Mouse (Mus musculus) v-Abl transformed pro-B cells (cell line): ENCODE data around the gene Olfr195.
"Not testable (repeated sequence)": the region's sequence is repeated elsewhere in the genome, so short reads cannot be mapped to it uniquely, and the experiment has no call there.

Source experiments
- in situ Hi-C, 2 experiments: fragments of 400-800 bp; cut with MboI; formaldehyde crosslinking; loops; one replicate each; pipeline ENCODE4 v1.15.1; 2025; ENCODE audit not compliant: unreplicated experiment in 2 of 2

Olfr195 gene

DNA sequence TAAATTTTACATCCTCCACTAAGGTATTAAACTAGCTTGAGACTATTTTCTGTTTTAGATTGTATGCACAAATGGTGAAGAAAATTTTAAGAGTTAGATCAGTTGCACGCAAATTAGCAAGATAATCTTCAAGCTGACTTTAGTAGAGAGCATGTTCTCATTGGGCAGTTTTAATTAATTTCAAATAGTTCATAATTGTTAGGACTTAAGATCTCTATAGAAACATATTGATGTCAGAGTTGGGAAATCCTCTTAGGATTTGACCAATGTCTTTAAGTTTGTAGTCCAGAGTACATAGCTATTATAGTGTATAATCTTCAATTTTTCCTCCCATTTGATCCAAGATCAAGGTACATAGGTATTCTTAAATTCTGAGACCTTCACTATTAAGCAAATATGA is at the start of gene Olfr195:
TSS of gene Olfr195 (plus strand) at position 301 of the 400 bp plus-strand sequence.
- in situ Hi-C loops, result no loop called here

DNA sequence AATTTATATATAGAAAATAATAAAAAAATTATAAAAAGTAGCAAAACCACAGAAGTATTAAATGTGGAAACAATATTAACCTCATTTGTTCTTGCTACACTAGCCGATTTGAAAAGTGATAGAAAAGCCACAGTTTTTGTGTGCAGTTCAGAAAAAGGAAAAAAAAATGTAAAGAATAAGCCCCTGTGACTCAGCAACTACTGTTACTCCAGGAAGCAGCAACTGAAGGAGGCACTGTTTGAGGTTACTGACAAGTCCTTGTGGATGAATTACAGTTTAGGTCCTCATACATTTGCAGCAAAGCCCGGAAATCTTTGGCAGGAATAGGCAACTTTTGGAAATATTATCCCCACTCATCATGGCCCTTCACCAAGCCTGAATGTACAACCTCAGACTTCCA is 41.5 kb upstream of the Olfr195 start:
- in situ Hi-C loops, result no loop called here

- in situ Hi-C loops, result not testable (repeated sequence)
Observed at GRCm38 (mm10) chr16:59108522-59108921, 38.3 kb upstream of the Olfr195 start.

DNA sequence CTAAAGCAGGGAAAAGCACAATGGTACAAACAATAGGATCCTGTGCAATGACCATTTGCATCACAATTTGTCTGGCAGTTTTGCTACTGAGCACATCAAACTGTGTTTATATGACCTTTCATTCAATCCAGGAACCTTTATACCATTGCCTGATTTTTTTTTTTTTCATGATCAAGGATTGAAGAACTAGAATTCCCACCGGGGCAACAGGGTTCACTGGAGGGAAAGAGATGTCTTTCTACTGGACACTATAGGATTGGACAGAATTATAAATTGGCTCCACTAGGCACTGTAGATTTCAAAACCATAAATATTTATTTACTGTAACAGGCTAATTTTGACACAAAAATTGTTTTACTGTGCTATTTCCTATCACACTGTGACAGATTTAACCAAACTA is 35.1 kb upstream of the Olfr195 start, which contains the start of gene Olfr193:
TSS of gene Olfr193 (minus strand) at position 101 of the 400 bp plus-strand sequence.
- in situ Hi-C loops, result no loop called here

DNA sequence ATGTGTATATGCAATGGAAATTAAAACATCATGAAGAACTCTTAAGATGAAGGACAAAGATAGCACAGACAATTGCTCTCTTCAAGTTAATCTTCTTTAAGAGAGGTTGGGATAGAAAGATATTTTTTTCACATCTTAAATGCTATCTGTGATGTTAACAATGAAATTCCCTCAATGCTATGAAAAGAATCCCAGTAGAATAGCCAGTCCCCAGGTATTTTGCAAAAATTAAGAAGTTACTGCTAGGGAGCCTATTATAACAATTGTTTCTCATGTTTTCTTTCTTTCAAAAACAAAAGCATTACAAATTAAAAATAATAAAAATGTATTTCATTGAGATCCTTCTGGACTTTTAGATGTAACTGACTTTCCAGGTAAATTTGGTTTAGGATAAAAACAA is 25.9 kb upstream of the Olfr195 start, which contains the start of gene Olfr194:
TSS of gene Olfr194 (minus strand) at position 101 of the 400 bp plus-strand sequence.
- in situ Hi-C loops, result no loop called here

GRCm38 (mm10) chr16:59130740-59131139 is 16.1 kb upstream of the Olfr195 start:
- in situ Hi-C loops, result no loop called here

- in situ Hi-C loops, result no loop called here
Observed at GRCm38 (mm10) chr16:59141105-59141504, 5.7 kb upstream of the Olfr195 start.

DNA sequence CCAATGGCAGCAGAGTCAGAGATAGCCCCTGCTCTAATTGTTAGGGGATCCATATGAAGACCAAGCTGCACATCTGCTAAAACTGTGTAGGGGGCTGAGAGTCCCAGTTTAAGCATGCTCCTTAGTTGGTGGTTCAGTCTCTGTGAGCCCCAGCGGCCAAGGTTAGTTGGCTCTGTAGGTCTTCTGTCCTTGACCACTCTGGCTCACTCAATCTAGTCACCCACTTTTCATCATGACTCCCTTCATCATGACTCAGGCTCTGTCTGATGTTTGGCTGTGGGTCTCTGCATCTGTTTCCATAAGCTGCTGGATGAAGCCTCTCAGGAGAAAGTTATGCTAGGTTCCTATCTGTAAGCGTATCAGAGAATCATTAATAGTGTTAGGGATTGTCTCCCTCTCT is 5.2 kb downstream of the Olfr195 start:
- in situ Hi-C loops, result no loop called here

GRCm38 (mm10) chr16:59170354-59170753 is 23.5 kb downstream of the Olfr195 start, which contains the start of gene Olfr196:
Olfr196 (minus strand) TSS chr16:59170454.
- in situ Hi-C loops, result no loop called here
